Mouse (Mus musculus): Measurements from ENCODE around the gene Rgs14.

DNA sequence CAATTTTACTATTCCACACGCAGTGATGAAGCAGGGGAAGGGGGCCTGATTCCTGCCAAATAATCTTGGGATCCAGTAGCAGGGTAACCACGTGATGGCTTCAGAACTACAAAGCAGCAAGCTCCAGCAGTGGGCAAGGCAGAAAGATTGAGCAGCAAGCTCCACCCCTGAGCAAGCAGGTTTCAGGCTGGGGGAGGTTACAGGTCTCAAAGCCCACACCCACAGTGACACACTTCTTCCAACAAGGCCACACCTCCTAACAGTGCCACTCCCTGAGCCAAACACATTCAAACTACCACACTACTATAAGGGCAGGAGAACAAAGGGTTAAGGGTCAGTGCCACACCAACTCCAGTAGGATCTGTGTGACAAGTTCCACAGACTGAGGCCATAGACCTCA is 30.3 kb upstream of the Rgs14 start:
- TF ChIP-seq POLR2A (IDR thresholded peaks at IDR 0.05; ENCODE audit: borderline replicate concordance, insufficient read depth, low read length): no peak
- no peak for TF ChIP-seq CTCF (IDR thresholded peaks at IDR 0.05; ENCODE audit: borderline replicate concordance, insufficient read depth, low read depth, low read length)

All from cerebellum, adult 2 months (tissue).